Mouse (Mus musculus) limb, embryonic 12.5 days (tissue): ENCODE data around the gene Elavl1. TPM values are rescaled to one million over a fixed set of nuclear protein-coding genes. Genes with fewer than 3 reads are reported as not detected.
"Not testable (repeated sequence)": the region's sequence is repeated elsewhere in the genome, so short reads cannot be mapped to it uniquely, and the experiment has no call there.

Experiments used
- ATAC-seq: fragments of 200-750 bp; cut with Nextera tagmentation; 2 replicates; pipeline ENCODE4 v1.8.0; 2017; ENCODE audit warnings: low read depth, moderate TSS enrichment; ENCODE audit not compliant: insufficient number of reproducible peaks, insufficient read depth, low FRiP score, low TSS enrichment
- H3K27ac ChIP-seq: fragments of 300-500 bp; sonication (generic); 2 replicates; pipeline ENCODE4 v1.5.1; 2016; ENCODE audit warnings: mild to moderate bottlenecking, moderate library complexity
- H3K27me3 ChIP-seq: fragments of 300-500 bp; sonication (generic); 2 replicates; pipeline ENCODE4 v1.6.1; 2016; ENCODE audit warnings: mild to moderate bottlenecking, moderate library complexity
- H3K36me3 ChIP-seq: fragments of 300-500 bp; sonication (generic); 2 replicates; pipeline ENCODE4 v1.6.1; 2016; ENCODE audit warnings: mild to moderate bottlenecking, moderate library complexity
- H3K4me1 ChIP-seq: fragments of 300-500 bp; sonication (generic); replicated peaks from 2 replicates; pipeline ENCODE4 v1.6.1; 2016
- H3K4me2 ChIP-seq: fragments of 300-500 bp; sonication (generic); 2 replicates; pipeline ENCODE4 v1.6.1; 2016; ENCODE audit warnings: mild to moderate bottlenecking, moderate library complexity
- H3K4me3 ChIP-seq: fragments of 300-500 bp; sonication (generic); replicated peaks from 2 replicates; pipeline ENCODE4 v1.5.1; 2016; ENCODE audit warnings: mild to moderate bottlenecking
- H3K9ac ChIP-seq: fragments of 300-500 bp; sonication (generic); replicated peaks from 2 replicates; pipeline ENCODE4 v1.6.1; 2016; ENCODE audit warnings: mild to moderate bottlenecking, moderate library complexity
- H3K9me3 ChIP-seq: fragments of 300-500 bp; sonication (generic); 2 replicates; pipeline ENCODE4 v1.6.1; 2016; ENCODE audit warnings: mild to moderate bottlenecking, moderate library complexity
- WGBS: fragments of 180-500 bp; shearing (Covaris S2); methylation state at CpG from one replicate; pipeline ENCODE4 v1.1.7; 2016; 5-methylcytosine and 5-hydroxymethylcytosine counted together
- polyA plus RNA-seq: library from polyadenylated mRNA; unstranded; fragments of >200 nt; fragmentation: Nextera tagmentation; extraction: Ambion mirVana; gene quantifications from 2 replicates; pipeline ENCODE4 v1.2.1, GENCODE M21; 2016

Gene Elavl1
- polyA plus RNA-seq, 1 experiment from 2014 or later = 367 TPM

DNA sequence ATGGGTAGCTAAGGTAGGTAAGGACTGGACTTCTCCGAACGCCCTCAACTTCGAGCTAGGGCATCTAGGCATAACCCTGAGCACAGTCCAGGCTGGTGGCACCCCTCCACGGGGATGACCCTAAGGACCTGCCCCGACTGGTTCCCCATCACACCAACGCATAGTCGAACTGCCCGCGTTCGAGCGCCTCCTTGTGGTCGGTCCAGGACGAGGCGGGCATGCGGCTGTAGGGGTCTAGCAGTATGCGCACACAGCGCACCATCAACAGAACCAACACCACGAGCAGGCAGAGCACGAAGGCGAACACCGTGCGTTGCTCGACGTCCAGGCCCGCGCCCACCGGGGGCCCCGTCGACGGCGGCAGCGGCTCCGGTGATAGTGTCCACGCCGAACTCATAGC lies 67.0 kb downstream of the Elavl1 start:
- H3K4me3 ChIP-seq = peak overlapping the region; percentile 82
- WGBS = 3% methylated on average over 35 of the region's 35 CpGs

DNA sequence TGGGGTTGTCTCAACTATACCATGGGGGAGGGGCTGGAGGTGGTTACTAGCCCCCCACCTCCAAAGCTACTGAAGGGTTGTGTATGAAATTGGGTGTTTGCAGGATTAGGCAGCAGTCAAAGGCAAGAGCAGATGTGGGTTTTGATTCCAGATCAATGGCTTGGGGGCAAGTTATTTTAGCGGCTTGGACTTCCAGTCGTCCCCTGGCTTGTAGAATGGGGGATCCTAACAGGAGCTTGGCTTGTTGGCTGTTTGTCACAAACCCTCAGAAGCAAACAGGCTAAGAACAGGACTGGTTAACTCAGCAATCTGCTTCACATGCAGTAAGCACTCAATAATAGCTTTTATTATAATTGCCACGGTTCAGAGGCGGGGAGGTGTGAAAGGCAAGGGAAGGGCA lies 67.9 kb downstream of the Elavl1 start:
- H3K27me3 ChIP-seq = no peaks in the 10 kb centered on the region
- no peaks in the 10 kb centered on the region for H3K9me3 ChIP-seq
- H3K4me3 ChIP-seq = peak overlapping the region; percentile 82
- H3K9ac ChIP-seq = peak overlapping the region; percentile 83; the same call in 1 of the 2 replicates
- peaks cover 39% of the 10 kb centered on the region for H3K4me1 ChIP-seq
- H3K4me2 ChIP-seq = peak overlapping the region; percentile 71
- WGBS = 75% methylated on average over 4 of the region's 4 CpGs
- ATAC-seq = no peak
- H3K27ac ChIP-seq = 0 out of 2 replicates have a peak overlapping the region, but pooled peaks have one; percentile 89
- peaks cover 64% of the 10 kb centered on the region for H3K36me3 ChIP-seq

More for the DNA sequence above, 67.0 kb downstream of the Elavl1 start:
- Histone ChIP-seq H3K4me1 (peaks cover 36% of the 10 kb centered on the region), H3K36me3 (peaks cover 73% of the 10 kb centered on the region), H3K27me3 (no peaks in the 10 kb centered on the region), H3K9me3 (no peaks in the 10 kb centered on the region), H3K27ac (peak overlapping the region; percentile 89), H3K9ac (peak overlapping the region; percentile 83), H3K4me2 (peak overlapping the region; percentile 71)
- peak; percentile 27 for ATAC-seq

DNA sequence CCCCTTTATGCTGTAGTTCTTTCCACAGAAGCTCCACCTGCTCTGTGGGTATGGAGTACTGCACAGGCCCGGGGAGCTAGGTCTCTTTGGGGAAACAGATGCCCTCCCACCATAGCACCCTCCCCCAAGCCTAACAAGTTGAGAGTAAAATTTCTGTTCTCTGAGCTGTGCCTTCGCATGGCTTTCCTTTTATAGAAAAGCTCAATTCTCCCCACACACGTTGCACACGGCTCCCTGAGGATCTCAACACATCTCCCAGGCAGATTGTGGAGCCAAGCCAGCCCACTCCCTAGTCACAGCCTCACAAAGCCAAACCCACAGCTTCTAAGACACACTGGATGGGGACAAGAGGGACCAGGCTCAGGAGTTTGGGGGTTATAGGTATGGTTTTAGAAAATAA lies 68.3 kb downstream of the Elavl1 start:
- H3K9me3 ChIP-seq = no peaks in the 10 kb centered on the region
- WGBS = 60% methylated on average over 4 of the region's 4 CpGs
- H3K9ac ChIP-seq = 0 out of 2 replicates have a peak overlapping the region, but pooled peaks have one; percentile 83
- ATAC-seq = no peak
- H3K4me2 ChIP-seq = no peak overlapping the region; the same call in 1 of the 2 replicates
- H3K4me3 ChIP-seq = no peak overlapping the region
- peaks cover 42% of the 10 kb centered on the region for H3K4me1 ChIP-seq
- 0 out of 2 replicates have a peak overlapping the region, but pooled peaks have one; percentile 23 for H3K27ac ChIP-seq
- no peaks in the 10 kb centered on the region for H3K27me3 ChIP-seq
- H3K36me3 ChIP-seq = peaks cover 59% of the 10 kb centered on the region

DNA sequence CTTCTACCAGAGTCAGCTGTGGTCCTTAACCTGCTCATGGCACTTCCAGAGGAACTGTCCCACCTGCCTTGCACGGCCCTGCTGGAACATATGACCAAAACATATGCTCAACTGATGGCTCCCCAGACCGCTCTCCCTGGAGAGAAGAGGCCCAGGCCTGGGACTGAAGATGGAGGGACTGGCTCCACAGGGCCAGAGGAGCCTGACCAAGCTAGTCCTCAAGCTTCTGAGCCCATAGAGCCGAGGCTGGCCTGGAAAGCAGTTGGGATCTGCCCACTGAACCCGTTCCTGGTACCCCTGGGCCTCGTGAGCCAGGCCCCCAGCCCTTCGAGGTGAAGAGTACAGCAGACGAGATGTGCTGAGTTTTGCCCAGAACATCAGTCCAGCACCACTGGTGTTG lies 69.7 kb downstream of the Elavl1 start:
- H3K4me2 ChIP-seq, H3K9me3 ChIP-seq, H3K9ac ChIP-seq, H3K4me3 ChIP-seq, ATAC-seq, H3K27me3 ChIP-seq, H3K27ac ChIP-seq: not testable (repeated sequence)
- peaks cover 45% of the 10 kb centered on the region for H3K36me3 ChIP-seq
- peaks cover 44% of the 10 kb centered on the region for H3K4me1 ChIP-seq
- 89% methylated on average over 7 of the region's 7 CpGs for WGBS

DNA sequence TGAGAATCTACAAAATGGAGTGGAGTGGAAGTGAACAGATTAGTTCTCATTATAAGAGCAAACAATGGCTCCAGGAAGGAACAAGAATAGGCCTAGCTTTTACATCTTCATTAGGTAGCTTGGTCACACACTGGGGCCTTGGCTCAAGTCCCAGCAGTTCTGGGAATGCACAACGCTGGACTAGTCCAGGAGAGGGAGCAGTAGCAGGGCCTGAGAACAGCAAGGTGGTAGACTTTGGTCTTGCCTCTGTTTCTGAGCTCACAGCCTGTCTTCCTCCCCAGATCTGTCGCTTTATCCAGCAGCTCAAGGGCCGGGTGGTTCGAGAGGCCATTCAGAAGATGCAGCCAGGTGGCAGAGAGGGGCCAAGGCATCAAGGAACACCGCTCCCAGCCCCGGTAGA lies 71.2 kb downstream of the Elavl1 start:
- Histone ChIP-seq H3K4me3 (peak overlapping the region; percentile 84), H3K27me3 (no peaks in the 10 kb centered on the region; the same call in 1 of the 2 replicates), H3K9me3 (no peaks in the 10 kb centered on the region), H3K4me2 (peak overlapping the region; percentile 82), H3K9ac (peak overlapping the region; percentile 80; the same call in 1 of the 2 replicates), H3K27ac (peak overlapping the region; percentile 62; the same call in 1 of the 2 replicates), H3K4me1 (peaks cover 45% of the 10 kb centered on the region), H3K36me3 (peaks cover 49% of the 10 kb centered on the region)
- WGBS = 68% methylated on average over 6 of the region's 6 CpGs
- no peak for ATAC-seq

DNA sequence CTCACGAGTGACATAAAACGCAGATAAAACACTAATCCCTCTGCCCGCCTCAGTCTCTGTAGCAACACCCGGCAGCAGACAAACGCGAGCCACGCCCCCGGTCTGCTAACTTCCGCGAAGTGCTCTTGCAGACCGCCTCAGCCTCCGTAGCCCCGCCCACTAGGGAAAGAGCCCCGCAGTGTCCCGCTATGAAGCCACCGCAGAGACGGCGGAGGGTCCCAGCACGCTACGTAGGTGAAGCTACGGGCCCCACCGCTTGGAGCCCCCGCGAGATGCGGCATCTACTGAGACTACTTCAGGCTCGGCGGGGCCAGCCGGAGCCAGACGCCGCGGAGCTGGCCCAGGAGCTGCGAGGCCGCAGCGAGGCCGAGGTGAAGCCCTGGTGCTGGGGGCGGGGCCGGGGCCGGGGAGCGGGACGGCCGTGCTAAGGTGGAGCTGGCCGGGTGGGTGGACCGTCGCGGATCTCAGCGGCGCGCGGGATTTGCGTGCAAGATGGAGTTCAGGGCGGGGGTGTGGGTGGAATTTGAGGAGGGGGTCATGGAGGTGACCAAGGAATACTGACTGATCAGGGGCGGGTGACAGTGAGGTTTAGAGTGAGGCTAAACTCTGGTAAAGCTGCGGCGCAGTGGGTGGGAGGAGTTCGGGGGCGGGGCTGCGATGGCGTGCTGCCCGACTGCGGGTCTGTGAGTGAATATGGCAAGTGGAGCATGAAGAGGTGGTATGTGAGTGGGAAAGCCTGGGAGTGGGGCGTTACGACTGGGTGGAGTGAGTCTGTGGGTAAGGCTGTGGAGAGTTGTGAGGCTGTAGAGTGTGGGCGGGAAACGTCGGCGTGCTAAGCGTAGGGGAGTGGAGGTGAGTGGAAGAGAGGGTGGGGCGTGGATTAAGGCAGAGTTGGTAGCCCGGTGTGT lies 72.0 kb downstream of the Elavl1 start, which contains the start of gene Snapc2:
TSS of gene Snapc2 (plus strand) at position 147 of the 908 bp plus-strand sequence.
- Histone ChIP-seq H3K9me3 (no peaks in the 10 kb centered on the region), H3K27ac (peak within 1 kb of the TSS; percentile 92), H3K4me1 (peaks cover 51% of the 10 kb centered on the region), H3K9ac (peak within 1 kb of the TSS; percentile 80), H3K27me3 (peaks cover 4% of the 10 kb centered on the region), H3K4me2 (peak within 1 kb of the TSS; percentile 82), H3K4me3 (peak within 1 kb of the TSS; percentile 84), H3K36me3 (peaks cover 57% of the 10 kb centered on the region)
- ATAC-seq = peak; percentile 87
- WGBS = under 1% methylated on average over 69 of the region's 69 CpGs

DNA sequence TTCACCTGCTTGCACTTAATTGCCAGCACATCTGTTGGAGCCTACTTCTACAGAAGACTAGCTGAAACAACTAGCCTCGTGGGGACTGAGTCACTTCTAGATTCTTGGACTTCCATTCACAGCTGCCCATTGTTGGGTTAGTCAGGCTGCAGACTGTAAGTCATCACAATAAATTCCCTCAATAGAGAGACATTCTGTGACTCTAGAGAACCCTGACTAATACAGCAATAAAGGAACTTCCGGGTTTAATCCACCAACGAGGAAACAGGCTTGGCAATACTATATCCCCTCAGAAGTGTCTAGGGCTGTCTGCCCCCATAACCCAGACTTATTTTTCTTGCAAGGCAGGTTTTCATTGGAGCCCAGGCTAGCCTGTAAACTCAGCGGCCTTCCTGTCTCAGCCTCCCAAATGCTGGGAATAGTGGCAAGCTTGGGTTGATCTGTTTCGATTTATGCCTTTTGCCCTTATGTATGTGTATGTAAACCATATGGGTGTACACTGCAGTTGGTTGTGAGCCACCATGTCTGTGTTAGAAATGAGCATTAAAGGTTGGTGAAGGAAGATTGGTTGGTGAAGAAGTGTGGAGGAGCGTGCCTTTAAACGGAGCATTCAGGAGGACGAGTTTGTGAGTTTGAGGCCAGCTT lies 73.0 kb downstream of the Elavl1 start:
- ATAC-seq = no peak
- peak overlapping the region; percentile 84 for H3K4me3 ChIP-seq
- H3K27me3 ChIP-seq = peaks cover 4% of the 10 kb centered on the region
- peak overlapping the region; percentile 45; the same call in 1 of the 2 replicates for H3K9ac ChIP-seq
- no peaks in the 10 kb centered on the region for H3K9me3 ChIP-seq
- H3K4me2 ChIP-seq = peak overlapping the region; percentile 82
- peaks cover 60% of the 10 kb centered on the region for H3K36me3 ChIP-seq
- H3K27ac ChIP-seq = peak overlapping the region; percentile 92; the same call in 1 of the 2 replicates
- WGBS = 50% methylated on average over 8 of the region's 8 CpGs
- peaks cover 44% of the 10 kb centered on the region for H3K4me1 ChIP-seq

DNA sequence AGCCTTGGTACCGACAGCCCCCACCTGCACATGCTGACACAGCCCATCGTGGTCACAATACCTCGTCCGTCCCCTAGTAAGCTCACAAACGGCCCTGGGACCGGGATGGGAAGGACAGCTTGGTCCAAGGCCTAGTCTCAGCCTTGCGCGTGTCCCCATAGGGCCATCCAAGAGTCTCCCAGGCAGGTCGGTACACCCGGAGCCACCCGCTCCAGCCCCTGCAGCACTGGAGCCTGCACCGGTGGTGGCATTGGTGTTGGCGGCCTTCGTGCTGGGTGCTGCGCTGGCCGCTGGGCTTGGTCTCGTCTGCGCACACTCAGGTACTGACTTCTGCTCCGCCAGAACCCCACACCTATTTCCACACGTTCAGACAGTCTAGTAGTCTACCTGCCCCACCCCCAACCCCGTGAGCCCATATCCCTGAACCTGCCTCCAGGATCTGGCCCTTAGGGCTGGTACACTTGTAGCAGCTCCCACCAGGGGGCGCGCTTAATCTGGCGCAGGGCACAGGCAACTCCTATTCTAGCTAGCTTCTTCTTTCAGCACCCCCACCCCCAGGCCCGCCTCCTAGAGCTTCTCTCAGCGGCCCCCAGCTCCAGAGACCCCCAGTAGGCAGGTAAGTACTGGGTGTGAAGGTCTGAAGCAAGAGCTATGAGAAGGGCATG lies 74.8 kb downstream of the Elavl1 start:
- no peak overlapping the region for H3K27ac ChIP-seq
- no peak overlapping the region for H3K4me3 ChIP-seq
- no peak overlapping the region for H3K4me2 ChIP-seq
- H3K9ac ChIP-seq = no peak overlapping the region
- peaks cover 4% of the 10 kb centered on the region for H3K27me3 ChIP-seq
- 33% methylated on average over 26 of the region's 26 CpGs for WGBS
- H3K9me3 ChIP-seq = no peaks in the 10 kb centered on the region
- ATAC-seq = peak; percentile 10; the same call in 1 of the 2 replicates
- H3K4me1 ChIP-seq = peaks cover 38% of the 10 kb centered on the region
- peaks cover 60% of the 10 kb centered on the region for H3K36me3 ChIP-seq

DNA sequence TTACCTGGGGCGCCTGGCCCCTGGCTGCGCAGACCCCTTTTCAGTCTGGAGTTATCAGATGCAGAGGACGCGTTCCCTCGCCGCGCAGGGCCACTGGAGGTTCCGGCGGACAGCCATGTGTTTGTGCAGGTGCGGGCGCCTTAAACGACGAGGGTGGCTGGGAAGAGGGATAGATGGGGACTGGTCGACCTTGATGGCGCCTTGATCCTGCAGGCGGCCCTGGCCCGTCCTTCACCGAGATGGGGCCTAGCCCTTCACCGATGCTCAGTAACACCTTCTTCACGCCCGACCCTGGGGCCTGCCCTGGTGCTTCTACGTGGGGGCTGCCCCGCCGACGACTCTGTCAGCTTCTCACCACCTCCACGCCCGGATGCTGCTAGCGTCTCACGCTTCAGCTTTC lies 76.0 kb downstream of the Elavl1 start:
- H3K9me3 ChIP-seq = no peaks in the 10 kb centered on the region
- ATAC-seq = no peak
- H3K27ac ChIP-seq = peak overlapping the region; percentile 72; the same call in 1 of the 2 replicates
- H3K9ac ChIP-seq = peak overlapping the region; percentile 47; the same call in 1 of the 2 replicates
- peaks cover 4% of the 10 kb centered on the region for H3K27me3 ChIP-seq
- 14% methylated on average over 29 of the region's 29 CpGs for WGBS
- peaks cover 35% of the 10 kb centered on the region for H3K4me1 ChIP-seq
- H3K36me3 ChIP-seq = peaks cover 60% of the 10 kb centered on the region
- peak overlapping the region; percentile 13 for H3K4me3 ChIP-seq
- peak overlapping the region; percentile 27 for H3K4me2 ChIP-seq

DNA sequence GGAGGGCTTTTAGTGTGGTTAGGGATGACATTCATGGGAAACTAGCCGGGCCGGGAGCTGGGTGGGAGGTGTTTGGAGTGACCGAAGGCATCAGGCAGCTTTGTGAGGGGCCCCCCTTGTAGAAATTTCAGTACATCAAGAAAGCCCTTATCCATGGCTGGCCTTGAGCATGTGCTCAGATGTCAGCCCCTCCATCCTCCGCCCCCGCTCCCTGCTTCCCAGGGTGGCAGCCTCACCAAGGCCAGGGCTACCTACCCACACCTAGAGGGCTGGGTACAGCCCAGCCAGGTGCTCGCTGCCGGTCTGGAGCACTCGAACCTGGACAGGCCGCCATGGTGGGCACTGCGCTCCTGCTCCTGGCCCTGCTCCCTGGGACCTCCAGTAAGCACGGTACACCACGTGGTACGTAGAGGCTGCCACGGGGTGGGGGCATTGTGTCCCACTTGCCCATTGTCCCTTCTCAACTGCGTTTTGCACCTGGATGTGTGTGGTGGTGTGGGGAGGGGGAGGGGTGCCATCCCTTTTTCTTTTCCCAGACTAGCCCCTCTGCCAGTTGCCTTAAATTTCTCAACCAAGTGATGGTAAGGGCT lies 77.2 kb downstream of the Elavl1 start, which contains the start of gene Tgfbr3l:
TSS of gene Tgfbr3l (plus strand) at position 264 of the 590 bp plus-strand sequence.
- Histone ChIP-seq H3K27ac (peak within 1 kb of the TSS; percentile 72; the same call in 1 of the 2 replicates), H3K27me3 (peaks cover 4% of the 10 kb centered on the region), H3K36me3 (peaks cover 71% of the 10 kb centered on the region), H3K9ac (peak within 1 kb of the TSS; percentile 47; the same call in 1 of the 2 replicates), H3K9me3 (no peaks in the 10 kb centered on the region), H3K4me3 (no peak within 1 kb of the TSS), H3K4me2 (peak within 1 kb of the TSS; percentile 27; the same call in 1 of the 2 replicates), H3K4me1 (peaks cover 29% of the 10 kb centered on the region)
- 83% methylated on average over 15 of the region's 15 CpGs for WGBS
- no peak for ATAC-seq
